Mouse (Mus musculus): ENCODE data around the gene Cend1. TPM values are rescaled to one million over a fixed set of nuclear protein-coding genes. Genes with fewer than 3 reads are reported as not detected.

Gene Cend1
- polyA plus RNA-seq, 1 experiment from 2014 or later, result 4.0 TPM

DNA sequence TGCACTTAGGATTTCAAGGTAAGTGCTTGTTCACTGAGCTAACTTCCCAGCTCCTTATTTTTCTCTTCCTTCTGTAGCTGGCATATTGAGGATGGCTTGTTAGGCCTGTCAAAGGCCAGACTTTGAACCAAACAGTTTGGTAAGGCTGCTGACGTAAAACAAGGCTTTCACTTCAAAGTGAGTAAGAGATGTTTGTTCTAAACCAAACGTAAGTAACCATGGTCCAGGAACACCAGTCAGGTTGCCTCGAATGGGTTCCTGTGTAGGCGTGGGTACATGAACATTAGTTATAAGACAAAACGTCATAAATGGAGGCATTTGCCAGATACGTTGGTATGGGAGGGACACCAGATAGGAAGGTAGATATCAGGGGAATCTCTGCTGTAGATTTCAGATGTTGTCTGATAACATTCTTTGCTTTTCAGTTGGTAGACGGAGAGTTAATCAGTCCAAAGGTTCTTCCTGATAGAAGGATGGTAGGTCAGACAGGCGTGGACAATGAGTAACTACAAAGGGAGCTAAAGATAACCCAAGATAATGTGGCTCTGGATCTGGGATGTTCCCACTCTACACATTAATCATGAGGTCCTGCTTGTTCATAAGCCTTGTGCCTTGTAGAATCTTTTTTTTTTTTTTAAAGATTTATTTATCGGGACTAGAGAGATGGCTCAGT is 9.1 kb downstream of the Cend1 start:
- Histone ChIP-seq H3K9ac (ENCODE audit: low read depth, low read length) (no peak overlapping the region), H3K4me2 (ENCODE audit: low read depth, low read length) (no peak overlapping the region), H3K27ac (ENCODE audit: low read length) (peak overlapping the region; percentile 72), H3K9me3 (ENCODE audit: control insufficient read depth, low read length) (no peaks in the 10 kb centered on the region), H3K36me3 (ENCODE audit: control insufficient read depth, insufficient read depth, low read length) (no peaks in the 10 kb centered on the region), H3K4me1 (ENCODE audit: control insufficient read depth, insufficient read depth, low read length) (no peaks in the 10 kb centered on the region), H3K27me3 (replicated peaks; ENCODE audit: control insufficient read depth, insufficient read depth, low read length) (no peaks in the 10 kb centered on the region), H3K4me3 (ENCODE audit: low read length) (no peak overlapping the region)
- WGBS, result 56% methylated on average over 9 of the region's 9 CpGs
- ATAC-seq, result peak; percentile 64

GRCm38 (mm10) chr7:141418970-141419369 is 10.3 kb downstream of the Cend1 start:
- 47% methylated on average over 7 of the region's 7 CpGs for WGBS
- peak overlapping the region; percentile 59 for H3K27ac ChIP-seq (ENCODE audit: low read length)
- no peaks in the 10 kb centered on the region for H3K27me3 ChIP-seq (replicated peaks; ENCODE audit: control insufficient read depth, insufficient read depth, low read length)
- no peaks in the 10 kb centered on the region for H3K9me3 ChIP-seq (ENCODE audit: control insufficient read depth, low read length)
- H3K9ac ChIP-seq (ENCODE audit: low read depth, low read length), result peak overlapping the region; percentile 5; the same call in 1 of the 2 replicates
- H3K4me3 ChIP-seq (ENCODE audit: low read length), result no peak overlapping the region
- no peak overlapping the region for H3K4me2 ChIP-seq (ENCODE audit: low read depth, low read length)
- peaks cover 5% of the 10 kb centered on the region; the same call in 1 of the 2 replicates for H3K4me1 ChIP-seq (ENCODE audit: control insufficient read depth, insufficient read depth, low read length)
- peak; percentile 67 for ATAC-seq
- H3K36me3 ChIP-seq (ENCODE audit: control insufficient read depth, insufficient read depth, low read length), result no peaks in the 10 kb centered on the region

DNA sequence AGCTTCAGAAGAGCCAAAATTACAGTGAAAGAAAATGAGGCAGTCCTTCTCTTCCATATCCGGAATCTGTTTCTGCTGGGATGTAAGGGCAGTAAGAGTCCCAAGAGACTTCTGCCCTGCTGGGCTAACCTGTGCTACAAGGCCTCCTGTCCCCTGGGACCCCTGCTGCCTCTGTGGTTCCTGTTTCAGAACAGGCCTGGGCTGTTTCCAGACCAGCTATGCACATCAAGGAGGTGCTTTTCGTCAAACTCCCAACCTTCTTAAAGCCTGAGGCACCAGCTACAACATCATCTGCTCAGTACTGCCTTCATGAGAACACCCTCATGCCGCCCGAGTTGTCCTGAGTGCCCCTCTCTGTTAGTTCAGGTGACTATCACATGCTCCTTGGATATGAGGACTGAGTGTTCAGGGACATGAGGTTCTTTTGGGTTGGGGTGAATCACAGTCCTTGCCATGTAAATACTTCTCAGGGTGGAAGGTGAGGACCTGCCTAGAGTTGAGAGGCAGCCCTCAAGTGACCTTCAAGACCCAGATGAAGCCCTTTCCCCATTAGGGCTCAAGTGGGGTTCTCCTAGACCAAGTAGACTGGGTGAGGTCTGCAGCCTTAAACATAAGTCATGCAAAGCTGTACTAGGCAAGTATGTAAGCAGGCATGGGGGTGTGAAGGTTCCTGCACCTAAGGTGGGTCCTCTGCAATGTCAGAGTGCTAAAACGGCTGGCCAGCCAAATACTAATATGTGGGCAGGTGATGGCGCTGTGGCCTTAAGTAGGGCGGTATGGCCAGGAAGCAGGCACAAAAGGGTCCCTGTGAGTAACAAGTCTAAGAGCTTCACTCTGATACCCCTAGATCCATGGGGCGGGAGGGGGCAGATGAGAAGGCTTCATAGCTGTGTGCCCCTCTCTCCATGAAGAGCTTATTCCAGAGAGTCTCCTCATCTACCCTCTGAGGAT is 11.3 kb downstream of the Cend1 start:
- Histone ChIP-seq H3K27me3 (replicated peaks; ENCODE audit: control insufficient read depth, insufficient read depth, low read length) (no peaks in the 10 kb centered on the region), H3K9ac (ENCODE audit: low read depth, low read length) (peak overlapping the region; percentile 5; the same call in 1 of the 2 replicates), H3K36me3 (ENCODE audit: control insufficient read depth, insufficient read depth, low read length) (no peaks in the 10 kb centered on the region), H3K9me3 (ENCODE audit: control insufficient read depth, low read length) (no peaks in the 10 kb centered on the region), H3K4me2 (ENCODE audit: low read depth, low read length) (no peak overlapping the region), H3K4me3 (ENCODE audit: low read length) (no peak overlapping the region), H3K27ac (ENCODE audit: low read length) (peak overlapping the region; percentile 59), H3K4me1 (ENCODE audit: control insufficient read depth, insufficient read depth, low read length) (peaks cover 8% of the 10 kb centered on the region)
- ATAC-seq, result no peak
- WGBS, result 70% methylated on average over 8 of the region's 8 CpGs

DNA sequence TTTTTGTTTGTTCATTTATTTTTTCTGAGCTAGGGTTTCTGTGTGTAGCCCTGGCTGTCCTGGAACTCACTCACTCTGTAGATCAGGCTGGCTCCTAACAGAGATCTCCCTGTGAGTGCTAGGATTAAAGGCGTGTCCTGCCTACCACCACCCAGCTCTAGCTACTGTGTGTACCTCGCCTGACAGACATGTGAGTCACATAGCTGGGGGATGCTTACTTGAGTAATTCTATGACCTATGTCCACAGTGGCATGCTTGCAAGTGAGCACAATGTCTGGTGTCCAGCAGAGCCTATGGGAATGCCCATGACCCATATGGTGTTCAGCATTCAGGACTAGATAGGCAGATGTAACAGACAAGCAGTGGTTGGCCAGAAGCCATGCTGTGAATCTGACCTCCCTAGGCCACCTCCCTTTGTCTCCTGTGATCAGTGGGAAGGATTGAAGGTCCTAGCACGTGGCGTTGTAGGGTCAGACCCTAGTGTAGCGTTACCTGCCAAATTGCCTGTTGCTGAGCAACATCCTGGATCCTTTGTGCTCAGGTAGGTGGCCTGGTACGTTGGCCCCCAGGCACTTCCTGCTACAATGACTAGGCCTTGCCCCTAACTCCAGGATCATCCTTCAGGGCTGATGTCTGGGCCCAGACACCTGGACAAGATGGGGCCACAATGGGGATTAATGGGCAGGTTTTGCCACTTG is 13.0 kb downstream of the Cend1 start:
- no peaks in the 10 kb centered on the region for H3K36me3 ChIP-seq (ENCODE audit: control insufficient read depth, insufficient read depth, low read length)
- H3K27me3 ChIP-seq (replicated peaks; ENCODE audit: control insufficient read depth, insufficient read depth, low read length), result no peaks in the 10 kb centered on the region
- WGBS, result 81% methylated on average over 6 of the region's 6 CpGs
- H3K9me3 ChIP-seq (ENCODE audit: control insufficient read depth, low read length), result no peaks in the 10 kb centered on the region
- H3K4me3 ChIP-seq (ENCODE audit: low read length), result no peak overlapping the region
- H3K27ac ChIP-seq (ENCODE audit: low read length), result no peak overlapping the region
- H3K4me1 ChIP-seq (ENCODE audit: control insufficient read depth, insufficient read depth, low read length), result peaks cover 11% of the 10 kb centered on the region
- H3K9ac ChIP-seq (ENCODE audit: low read depth, low read length), result no peak overlapping the region
- no peak overlapping the region for H3K4me2 ChIP-seq (ENCODE audit: low read depth, low read length)
- no peak for ATAC-seq

GRCm38 (mm10) chr7:141413809-141414584 is 15.3 kb downstream of the Cend1 start, which contains the start of gene Gatd1:
Gene Gatd1 (minus strand): TSS chr7:141414136.
- Histone ChIP-seq H3K27ac (ENCODE audit: low read length) (peak within 1 kb of the TSS; percentile 85), H3K9me3 (ENCODE audit: control insufficient read depth, low read length) (no peaks in the 10 kb centered on the region), H3K9ac (ENCODE audit: low read depth, low read length) (peak within 1 kb of the TSS; percentile 79), H3K36me3 (ENCODE audit: control insufficient read depth, insufficient read depth, low read length) (no peaks in the 10 kb centered on the region), H3K4me2 (ENCODE audit: low read depth, low read length) (peak within 1 kb of the TSS; percentile 88), H3K4me3 (ENCODE audit: low read length) (peak within 1 kb of the TSS; percentile 78), H3K4me1 (ENCODE audit: control insufficient read depth, insufficient read depth, low read length) (peaks cover 15% of the 10 kb centered on the region), H3K27me3 (replicated peaks; ENCODE audit: control insufficient read depth, insufficient read depth, low read length) (no peaks in the 10 kb centered on the region)
- under 1% methylated on average over 50 of the region's 56 CpGs for WGBS
- peak; percentile 87 for ATAC-seq

DNA sequence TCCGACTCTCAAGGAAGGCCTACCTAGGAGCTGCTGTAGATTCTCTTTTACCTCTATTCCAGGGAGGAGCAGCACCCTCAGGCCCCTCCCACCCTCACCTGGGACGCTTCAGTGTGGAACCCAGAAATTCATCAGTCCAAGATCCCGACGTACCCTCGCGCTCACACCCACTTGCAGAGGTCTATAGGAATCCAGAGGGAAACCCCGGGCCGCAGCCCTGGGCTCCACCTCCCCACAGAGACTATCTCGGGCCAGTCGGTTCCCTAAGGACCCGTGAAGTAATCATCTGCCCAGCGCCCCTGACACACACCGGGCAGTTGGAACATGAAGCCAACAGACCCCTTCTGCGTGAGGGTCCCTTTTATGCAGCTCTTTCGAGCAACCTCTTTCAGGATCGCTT is 16.0 kb downstream of the Cend1 start:
- Histone ChIP-seq H3K27me3 (replicated peaks; ENCODE audit: control insufficient read depth, insufficient read depth, low read length) (no peaks in the 10 kb centered on the region), H3K27ac (ENCODE audit: low read length) (peak overlapping the region; percentile 85), H3K4me1 (ENCODE audit: control insufficient read depth, insufficient read depth, low read length) (peaks cover 16% of the 10 kb centered on the region), H3K4me3 (ENCODE audit: low read length) (peak overlapping the region; percentile 78), H3K9me3 (ENCODE audit: control insufficient read depth, low read length) (no peaks in the 10 kb centered on the region), H3K4me2 (ENCODE audit: low read depth, low read length) (peak overlapping the region; percentile 88), H3K36me3 (ENCODE audit: control insufficient read depth, insufficient read depth, low read length) (peaks cover 3% of the 10 kb centered on the region; the same call in 1 of the 2 replicates), H3K9ac (ENCODE audit: low read depth, low read length) (peak overlapping the region; percentile 79)
- WGBS, result 2% methylated on average over 16 of the region's 16 CpGs
- peak; percentile 3 for ATAC-seq

DNA sequence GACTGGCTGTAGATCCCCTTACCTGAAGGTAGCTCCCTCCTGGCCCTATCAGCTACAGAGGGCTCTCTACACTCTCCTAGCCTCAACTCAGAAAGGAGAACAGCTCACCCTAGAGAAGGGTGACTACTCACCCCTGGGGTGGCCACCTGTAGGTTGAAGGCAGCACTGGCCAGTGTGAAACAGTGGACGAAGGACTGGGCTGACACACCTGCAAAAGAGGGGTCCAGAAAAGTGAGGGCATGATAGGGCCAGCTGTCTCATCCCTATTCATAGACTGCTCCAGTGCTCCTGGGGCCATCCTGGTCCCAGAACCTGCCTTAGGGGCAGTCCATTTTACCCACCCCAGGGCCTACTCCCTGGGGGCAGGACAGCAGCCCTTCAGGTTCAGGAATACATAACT is 17.6 kb downstream of the Cend1 start:
- Histone ChIP-seq H3K9me3 (ENCODE audit: control insufficient read depth, low read length) (no peaks in the 10 kb centered on the region), H3K27ac (ENCODE audit: low read length) (no peak overlapping the region), H3K4me1 (ENCODE audit: control insufficient read depth, insufficient read depth, low read length) (peaks cover 16% of the 10 kb centered on the region), H3K4me3 (ENCODE audit: low read length) (no peak overlapping the region), H3K4me2 (ENCODE audit: low read depth, low read length) (no peak overlapping the region), H3K36me3 (ENCODE audit: control insufficient read depth, insufficient read depth, low read length) (peaks cover 6% of the 10 kb centered on the region; the same call in 1 of the 2 replicates), H3K27me3 (replicated peaks; ENCODE audit: control insufficient read depth, insufficient read depth, low read length) (no peaks in the 10 kb centered on the region), H3K9ac (ENCODE audit: low read depth, low read length) (0 out of 2 replicates have a peak overlapping the region, but pooled peaks have one; percentile 22)
- 87% methylated on average over 1 of the region's 1 CpGs for WGBS
- no peak for ATAC-seq

GRCm38 (mm10) chr7:141410631-141411030 is 18.7 kb downstream of the Cend1 start:
- ATAC-seq, result no peak
- H3K9me3 ChIP-seq (ENCODE audit: control insufficient read depth, low read length), result no peaks in the 10 kb centered on the region
- peaks cover 6% of the 10 kb centered on the region; the same call in 1 of the 2 replicates for H3K36me3 ChIP-seq (ENCODE audit: control insufficient read depth, insufficient read depth, low read length)
- 92% methylated on average over 8 of the region's 8 CpGs for WGBS
- H3K27me3 ChIP-seq (replicated peaks; ENCODE audit: control insufficient read depth, insufficient read depth, low read length), result no peaks in the 10 kb centered on the region
- no peak overlapping the region for H3K9ac ChIP-seq (ENCODE audit: low read depth, low read length)
- peaks cover 16% of the 10 kb centered on the region for H3K4me1 ChIP-seq (ENCODE audit: control insufficient read depth, insufficient read depth, low read length)
- no peak overlapping the region for H3K27ac ChIP-seq (ENCODE audit: low read length)
- H3K4me2 ChIP-seq (ENCODE audit: low read depth, low read length), result no peak overlapping the region
- no peak overlapping the region for H3K4me3 ChIP-seq (ENCODE audit: low read length)
